Mouse (Mus musculus): Measurements from ENCODE around the gene Eno1. TPM values are rescaled to one million over a fixed set of nuclear protein-coding genes. Genes with fewer than 3 reads are reported as not detected.

The Eno1 gene
- total and polyA plus RNA-seq, 2 experiments from 2014 or later: 549 to 1,243 TPM

DNA sequence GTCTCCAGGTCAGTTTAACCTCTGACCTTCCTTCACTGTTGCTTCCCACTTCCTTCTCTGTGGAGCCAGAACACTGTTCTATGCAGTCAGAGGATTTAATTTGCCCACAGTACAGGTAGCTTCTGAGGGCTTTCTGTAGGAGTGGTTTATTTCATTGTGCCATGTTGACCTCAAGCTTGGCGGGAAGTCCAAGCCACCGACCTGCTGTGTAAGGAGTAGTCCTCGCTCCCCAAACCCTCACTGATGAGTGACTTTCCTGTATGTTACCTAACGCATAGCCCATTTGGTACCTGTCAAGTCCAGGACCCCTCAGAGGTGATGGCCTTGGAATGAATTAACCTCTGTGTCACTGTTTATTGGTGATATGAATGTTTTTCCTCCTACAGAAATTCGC lies 2.6 kb downstream of the Eno1 start:
- Histone ChIP-seq H3K9me3 (ENCODE audit: low read length) (no peaks in the 10 kb centered on the region), H3K27me3 (ENCODE audit: insufficient read depth, low read length) (no peaks in the 10 kb centered on the region), H3K36me3 (ENCODE audit: insufficient read depth, low read length) (peaks cover 27% of the 10 kb centered on the region), H3K4me3 (ENCODE audit: low read length) (peak overlapping the region; percentile 84; the same call in 1 of the 2 replicates), H3K4me1 (ENCODE audit: insufficient read depth, low read length) (peaks cover 23% of the 10 kb centered on the region), H3K9ac (replicated peaks; ENCODE audit: low read length) (no peak overlapping the region), H3K4me2 (ENCODE audit: low read depth, low read length) (peak overlapping the region; percentile 94), H3K27ac (no peak overlapping the region)
- TF ChIP-seq CTCF (IDR thresholded peaks at IDR 0.05; ENCODE audit: low read depth): no peak
- WGBS: 35% methylated on average over 5 of the region's 5 CpGs
- DNase-seq (ENCODE audit: low spot score) (no peak), ATAC-seq (no peak)

DNA sequence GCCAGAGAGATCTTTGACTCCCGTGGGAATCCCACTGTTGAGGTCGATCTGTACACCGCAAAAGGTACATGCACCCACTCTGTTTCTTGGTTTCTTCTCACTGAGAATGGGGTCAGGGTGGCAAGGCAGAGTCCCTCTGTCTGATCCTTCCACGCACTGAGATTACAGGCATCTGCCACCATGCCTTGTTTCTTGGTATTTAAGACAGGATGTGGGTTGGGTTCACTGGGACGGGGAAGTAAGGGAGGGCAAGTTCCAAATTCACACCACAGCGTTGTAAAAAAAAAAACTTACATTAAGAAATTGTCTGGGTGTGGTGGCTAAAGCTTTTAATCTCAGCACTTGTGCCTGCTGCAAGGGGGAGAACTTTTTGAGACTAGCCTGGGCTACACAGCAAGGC lies 3.0 kb downstream of the Eno1 start:
- Histone ChIP-seq H3K4me3 (ENCODE audit: low read length) (peak overlapping the region; percentile 1; the same call in 1 of the 2 replicates), H3K4me2 (ENCODE audit: low read depth, low read length) (peak overlapping the region; percentile 94), H3K27ac (no peak overlapping the region), H3K4me1 (ENCODE audit: insufficient read depth, low read length) (peaks cover 20% of the 10 kb centered on the region), H3K9ac (replicated peaks; ENCODE audit: low read length) (no peak overlapping the region), H3K27me3 (ENCODE audit: insufficient read depth, low read length) (no peaks in the 10 kb centered on the region), H3K9me3 (ENCODE audit: low read length) (no peaks in the 10 kb centered on the region), H3K36me3 (ENCODE audit: insufficient read depth, low read length) (peaks cover 30% of the 10 kb centered on the region)
- 36% methylated on average over 6 of the region's 6 CpGs for WGBS
- TF ChIP-seq CTCF (IDR thresholded peaks at IDR 0.05; ENCODE audit: low read depth): no peak
- ATAC-seq (no peak), DNase-seq (ENCODE audit: low spot score) (no peak)

DNA sequence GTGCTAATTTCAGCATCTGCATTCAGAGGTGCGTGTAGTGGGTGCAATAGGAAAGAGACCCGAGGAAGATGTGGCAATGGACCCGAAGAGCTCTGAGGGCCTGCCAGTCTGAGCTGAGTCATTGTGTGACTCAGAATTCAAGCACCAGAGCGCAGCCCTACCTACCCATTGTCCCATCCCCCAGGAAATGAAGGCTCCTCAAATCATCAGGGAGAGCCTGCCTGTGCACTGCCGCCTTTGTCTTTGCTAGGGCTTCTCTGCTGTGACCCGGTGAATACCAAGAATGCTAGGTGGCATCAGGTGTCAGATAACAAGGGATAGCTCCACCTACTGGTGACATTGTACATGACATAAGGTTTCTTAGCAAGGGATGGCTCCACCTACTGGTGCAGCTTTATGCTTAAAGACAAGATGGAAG lies 3.4 kb downstream of the Eno1 start:
- H3K9me3 ChIP-seq (ENCODE audit: low read length): no peaks in the 10 kb centered on the region
- H3K27me3 ChIP-seq (ENCODE audit: insufficient read depth, low read length): no peaks in the 10 kb centered on the region
- ATAC-seq: no peak
- 11% methylated on average over 6 of the region's 6 CpGs for WGBS
- no peak overlapping the region for H3K9ac ChIP-seq (replicated peaks; ENCODE audit: low read length)
- DNase-seq (ENCODE audit: low spot score): peak; percentile 97
- peaks cover 35% of the 10 kb centered on the region for H3K36me3 ChIP-seq (ENCODE audit: insufficient read depth, low read length)
- H3K4me1 ChIP-seq (ENCODE audit: insufficient read depth, low read length): peaks cover 18% of the 10 kb centered on the region
- peak; percentile 100 for TF ChIP-seq CTCF (IDR thresholded peaks at IDR 0.05; ENCODE audit: low read depth)
- H3K27ac ChIP-seq: no peak overlapping the region
- peak overlapping the region; percentile 94 for H3K4me2 ChIP-seq (ENCODE audit: low read depth, low read length)
- H3K4me3 ChIP-seq (ENCODE audit: low read length): no peak overlapping the region

DNA sequence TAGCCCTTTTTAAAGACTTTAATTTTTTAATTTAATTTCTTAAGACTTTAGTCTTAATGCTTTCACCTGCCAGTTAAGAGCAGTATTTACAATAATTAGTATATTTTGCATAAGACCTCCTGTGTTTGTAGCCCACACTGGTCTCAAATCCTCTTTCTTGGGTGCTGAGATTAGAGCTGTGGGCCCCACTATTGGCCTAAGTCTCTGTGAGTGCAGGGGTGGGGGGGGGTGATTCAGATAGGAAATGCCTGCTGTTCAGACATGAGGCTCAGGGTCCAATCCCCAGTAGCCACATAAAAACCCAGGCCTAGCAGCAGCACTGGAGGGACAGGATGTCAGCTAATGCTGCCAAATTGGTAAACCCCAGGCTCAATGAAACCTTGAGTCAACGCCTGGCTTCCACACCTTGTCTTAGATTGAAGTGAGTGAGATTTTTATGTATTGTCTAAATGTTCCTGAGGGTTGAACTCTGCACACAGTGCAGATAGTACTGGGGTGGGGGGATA lies 3.9 kb downstream of the Eno1 start:
- H3K4me1 ChIP-seq (ENCODE audit: insufficient read depth, low read length): peaks cover 18% of the 10 kb centered on the region
- TF ChIP-seq CTCF (IDR thresholded peaks at IDR 0.05; ENCODE audit: low read depth): no peak
- H3K4me3 ChIP-seq (ENCODE audit: low read length): no peak overlapping the region
- H3K27ac ChIP-seq: no peak overlapping the region
- no peak overlapping the region for H3K9ac ChIP-seq (replicated peaks; ENCODE audit: low read length)
- 79% methylated on average over 1 of the region's 1 CpGs for WGBS
- no peak overlapping the region for H3K4me2 ChIP-seq (ENCODE audit: low read depth, low read length)
- H3K27me3 ChIP-seq (ENCODE audit: insufficient read depth, low read length): no peaks in the 10 kb centered on the region
- no peak for DNase-seq (ENCODE audit: low spot score)
- H3K9me3 ChIP-seq (ENCODE audit: low read length): no peaks in the 10 kb centered on the region
- H3K36me3 ChIP-seq (ENCODE audit: insufficient read depth, low read length): peaks cover 38% of the 10 kb centered on the region
- no peak for ATAC-seq

DNA sequence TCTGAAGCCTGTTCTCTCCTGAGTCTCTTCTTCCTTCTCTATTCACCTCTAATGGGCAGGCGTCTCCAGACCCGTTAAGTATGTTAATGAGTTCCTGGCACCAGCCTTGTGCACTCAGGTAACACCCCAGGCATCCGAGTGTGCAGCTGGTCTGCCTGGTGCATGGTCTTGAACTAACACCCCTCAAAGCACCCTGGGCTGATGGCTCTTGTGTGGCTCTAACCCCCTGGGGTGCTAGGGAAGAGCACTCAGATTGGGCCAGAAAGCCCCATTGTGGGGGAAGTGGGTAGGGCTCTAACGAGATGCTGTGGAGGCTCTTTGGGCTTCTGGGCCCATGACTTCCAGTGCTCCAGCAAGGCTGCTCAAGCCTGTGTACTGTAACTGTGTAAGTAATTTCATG lies 5.2 kb downstream of the Eno1 start:
- H3K9ac ChIP-seq (replicated peaks; ENCODE audit: low read length): no peak overlapping the region
- DNase-seq (ENCODE audit: low spot score) (no peak), ATAC-seq (no peak)
- H3K4me3 ChIP-seq (ENCODE audit: low read length): no peak overlapping the region
- peaks cover 12% of the 10 kb centered on the region for H3K4me1 ChIP-seq (ENCODE audit: insufficient read depth, low read length)
- no peaks in the 10 kb centered on the region for H3K27me3 ChIP-seq (ENCODE audit: insufficient read depth, low read length)
- WGBS: 37% methylated on average over 4 of the region's 4 CpGs
- peaks cover 51% of the 10 kb centered on the region for H3K36me3 ChIP-seq (ENCODE audit: insufficient read depth, low read length)
- no peak for TF ChIP-seq CTCF (IDR thresholded peaks at IDR 0.05; ENCODE audit: low read depth)
- H3K4me2 ChIP-seq (ENCODE audit: low read depth, low read length): no peak overlapping the region
- H3K27ac ChIP-seq: no peak overlapping the region
- H3K9me3 ChIP-seq (ENCODE audit: low read length): no peaks in the 10 kb centered on the region

DNA sequence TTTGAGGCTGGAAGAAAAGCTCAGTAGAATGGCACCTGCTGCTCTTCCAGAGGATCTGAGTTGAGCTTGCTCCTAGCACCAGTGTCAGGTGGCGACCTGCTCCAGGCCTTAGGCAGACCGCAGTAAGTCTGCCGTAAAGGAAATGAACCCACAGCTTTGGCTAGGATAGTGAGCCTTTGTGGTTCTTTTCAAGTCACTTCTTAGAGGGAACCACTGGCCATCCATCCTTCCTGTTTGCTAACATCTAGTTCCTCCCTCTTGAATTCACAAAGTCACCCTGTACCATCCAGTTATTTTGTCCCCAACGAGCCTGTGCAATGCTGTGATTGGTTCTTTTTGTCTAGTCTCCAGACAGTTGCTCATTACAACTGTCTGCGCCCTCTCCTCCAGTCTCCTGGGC lies 6.2 kb downstream of the Eno1 start:
- no peak for TF ChIP-seq CTCF (IDR thresholded peaks at IDR 0.05; ENCODE audit: low read depth)
- Histone ChIP-seq H3K36me3 (ENCODE audit: insufficient read depth, low read length) (peaks cover 53% of the 10 kb centered on the region), H3K9me3 (ENCODE audit: low read length) (no peaks in the 10 kb centered on the region), H3K27me3 (ENCODE audit: insufficient read depth, low read length) (no peaks in the 10 kb centered on the region), H3K9ac (replicated peaks; ENCODE audit: low read length) (no peak overlapping the region), H3K4me3 (ENCODE audit: low read length) (no peak overlapping the region), H3K4me2 (ENCODE audit: low read depth, low read length) (no peak overlapping the region), H3K4me1 (ENCODE audit: insufficient read depth, low read length) (peaks cover 12% of the 10 kb centered on the region), H3K27ac (no peak overlapping the region)
- ATAC-seq (no peak), DNase-seq (ENCODE audit: low spot score) (no peak)
- WGBS: 64% methylated on average over 5 of the region's 5 CpGs

DNA sequence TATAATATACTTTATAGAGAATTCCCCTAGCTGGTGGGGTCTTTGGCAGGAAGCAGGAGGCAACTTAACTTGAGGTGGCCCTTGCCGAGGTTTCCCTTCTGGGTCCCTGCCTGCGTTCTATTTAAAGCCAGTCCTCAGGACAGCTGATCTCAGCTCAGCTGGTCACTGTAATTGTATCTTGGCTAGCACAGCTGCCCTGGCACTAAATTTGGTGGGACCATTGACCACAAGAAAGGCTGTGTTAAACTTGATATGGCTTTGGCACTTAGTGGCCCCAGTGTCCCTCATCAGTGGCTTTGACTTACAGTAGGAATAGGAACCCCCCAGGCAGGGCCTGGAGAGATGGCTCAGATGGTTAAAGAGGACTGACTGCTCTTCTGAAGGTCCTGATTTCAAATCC lies 9.4 kb downstream of the Eno1 start:
- no peak for DNase-seq (ENCODE audit: low spot score)
- no peak overlapping the region for H3K4me2 ChIP-seq (ENCODE audit: low read depth, low read length)
- H3K9ac ChIP-seq (replicated peaks; ENCODE audit: low read length): no peak overlapping the region
- TF ChIP-seq CTCF (IDR thresholded peaks at IDR 0.05; ENCODE audit: low read depth): no peak
- no peak overlapping the region for H3K4me3 ChIP-seq (ENCODE audit: low read length)
- no peaks in the 10 kb centered on the region for H3K27me3 ChIP-seq (ENCODE audit: insufficient read depth, low read length)
- no peak overlapping the region for H3K27ac ChIP-seq
- peaks cover 11% of the 10 kb centered on the region for H3K4me1 ChIP-seq (ENCODE audit: insufficient read depth, low read length)
- ATAC-seq: no peak
- peaks cover 64% of the 10 kb centered on the region for H3K36me3 ChIP-seq (ENCODE audit: insufficient read depth, low read length)
- H3K9me3 ChIP-seq (ENCODE audit: low read length): no peaks in the 10 kb centered on the region
- 72% methylated on average over 2 of the region's 2 CpGs for WGBS

Measured in hindbrain, postnatal 0 days (tissue).